Mouse (Mus musculus) c-Kit-positive CD71-positive TER-119-negative erythroid progenitor cells, embryonic 14.5 days (primary cell): ENCODE data around the gene Espl1.

ENCODE experiments used
- DNase-seq: peaks from one replicate; pipeline ENCODE4 v3.0.0-alpha.2; 2013; ENCODE audit warnings: low read depth

Espl1 gene

DNA sequence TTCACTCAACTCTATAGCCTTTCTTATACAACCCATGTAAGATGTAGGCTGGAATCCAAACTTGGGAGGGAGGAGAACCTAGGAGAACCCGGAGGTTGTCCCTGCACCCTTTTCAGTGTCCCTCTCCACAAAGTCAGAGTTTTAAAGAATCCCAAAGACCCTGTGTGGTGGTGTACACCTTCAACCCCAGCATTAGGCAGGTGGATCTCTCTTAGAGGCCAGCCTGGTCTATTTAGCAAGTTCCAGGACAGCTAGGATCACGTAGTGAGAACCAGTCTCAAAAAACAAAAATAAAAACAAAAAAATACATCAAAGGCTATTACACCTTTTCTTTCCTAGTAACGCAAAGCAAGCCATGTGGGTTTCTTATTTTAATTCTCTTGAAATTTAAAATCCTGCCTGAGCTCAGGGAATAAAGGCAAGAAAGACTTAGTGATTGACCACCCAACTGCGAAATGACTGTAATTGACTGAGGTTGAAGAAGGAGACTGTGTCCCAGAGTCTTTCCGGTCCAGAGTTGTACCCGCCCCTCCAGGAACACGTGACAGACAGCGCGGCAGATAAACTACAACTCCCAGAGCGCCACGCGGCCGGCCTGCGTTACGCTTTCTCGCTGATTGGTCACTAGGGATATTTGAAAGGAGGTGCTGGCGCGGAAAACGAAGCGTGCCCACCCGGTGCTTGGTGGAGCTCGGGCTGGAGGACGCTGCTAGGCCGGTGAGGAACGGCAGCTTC, at the start of gene Espl1:
Espl1 (plus strand) TSS at position 634 of the 735 bp plus-strand sequence.
- DNase-seq = peak; percentile 95

DNA sequence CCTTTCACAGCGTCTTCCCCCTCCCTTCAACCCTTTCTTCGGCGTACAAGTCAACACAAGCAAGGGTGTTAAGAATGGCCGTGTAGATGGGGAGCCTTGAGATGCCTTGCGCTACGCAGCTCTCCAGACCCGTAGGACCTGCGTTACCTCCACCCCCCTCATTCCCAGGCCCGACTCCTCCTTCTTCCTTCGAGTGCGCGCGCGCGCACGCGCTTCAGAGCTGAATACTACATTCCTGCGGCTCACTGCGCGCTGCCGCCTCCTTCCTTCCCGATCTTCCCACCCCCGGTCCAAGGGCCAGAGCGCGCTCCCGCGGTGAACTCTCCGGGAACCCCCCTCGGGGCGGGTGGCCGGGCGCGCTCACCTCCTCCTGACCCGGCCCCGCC, 49.2 kb upstream of the Espl1 start:
- peak; percentile 14 for DNase-seq

DNA sequence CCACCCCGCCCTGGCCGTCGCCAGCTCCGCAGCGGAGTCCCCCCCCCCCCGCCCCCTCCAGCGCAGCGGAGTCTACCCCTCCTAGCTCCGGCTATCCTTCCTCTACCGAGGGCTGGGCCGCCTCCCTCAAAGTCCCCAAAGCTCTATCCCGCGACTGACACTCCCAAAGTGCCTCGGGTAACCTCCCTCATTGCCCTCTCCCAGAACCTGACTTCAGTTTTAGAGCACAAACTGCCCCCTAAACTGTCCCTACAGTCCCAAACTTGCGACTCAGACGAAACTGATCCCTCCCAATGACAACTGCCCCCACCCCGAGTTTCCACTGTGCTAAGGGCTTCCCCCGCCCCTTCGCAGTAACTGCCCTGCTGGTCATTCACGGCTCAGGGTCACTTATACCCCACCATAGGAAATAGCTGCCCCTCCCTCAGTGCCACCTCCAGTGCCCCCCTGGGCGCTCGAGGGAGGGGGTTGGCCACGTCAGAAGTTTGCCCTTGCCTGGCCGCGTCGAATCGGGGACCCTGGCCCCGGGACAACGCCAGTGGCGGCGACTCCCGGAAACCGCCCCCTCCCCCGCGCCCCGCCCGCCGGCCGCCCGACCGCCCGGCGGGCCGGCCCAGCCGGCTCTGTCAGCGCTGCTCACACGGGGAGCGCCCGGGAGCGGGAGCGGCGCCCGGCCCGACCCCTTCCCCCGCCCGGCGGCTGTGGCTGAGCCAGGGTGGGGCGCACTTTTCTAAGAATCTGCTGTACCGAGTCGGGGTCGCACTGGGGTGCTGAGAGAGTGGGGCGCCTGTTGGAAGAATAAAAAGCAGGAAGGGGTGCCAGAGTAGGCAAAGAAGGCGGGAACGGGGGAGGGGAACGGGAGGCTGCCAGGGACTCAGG, 48.6 kb upstream of the Espl1 start:
- no peak for DNase-seq

DNA sequence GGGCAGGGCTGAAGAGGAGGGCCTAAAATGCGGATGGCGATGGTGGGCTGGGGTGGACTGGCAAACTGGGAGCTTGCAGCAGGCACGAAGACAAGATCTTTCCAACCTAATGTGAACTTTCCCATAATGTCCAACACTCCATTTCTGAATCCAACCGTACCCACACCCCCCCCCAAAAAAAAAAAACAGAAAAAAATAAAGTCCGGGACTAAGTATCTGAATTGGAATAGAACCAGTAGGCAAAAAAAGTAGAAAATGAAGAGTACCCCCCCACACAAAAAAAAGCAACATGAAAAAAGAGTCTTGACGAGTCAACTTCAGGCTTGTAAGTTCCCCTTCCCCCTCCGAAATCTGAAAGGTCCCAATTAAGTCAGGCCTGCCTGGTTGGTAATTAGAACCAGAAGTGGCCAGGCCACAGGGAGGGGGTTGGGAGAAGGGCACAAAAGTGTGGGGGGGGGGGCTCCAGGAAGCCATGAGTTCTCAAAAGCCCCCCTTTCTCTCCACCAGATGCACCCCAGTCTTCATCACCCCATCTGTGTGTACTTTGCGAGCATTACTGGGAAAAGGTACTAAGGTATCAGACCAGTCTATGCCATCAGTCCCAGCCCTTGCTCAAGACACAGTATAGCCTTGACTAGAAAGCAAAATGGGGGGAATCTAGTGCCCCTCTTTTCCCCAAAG, 47.8 kb upstream of the Espl1 start:
- DNase-seq = no peak

DNA sequence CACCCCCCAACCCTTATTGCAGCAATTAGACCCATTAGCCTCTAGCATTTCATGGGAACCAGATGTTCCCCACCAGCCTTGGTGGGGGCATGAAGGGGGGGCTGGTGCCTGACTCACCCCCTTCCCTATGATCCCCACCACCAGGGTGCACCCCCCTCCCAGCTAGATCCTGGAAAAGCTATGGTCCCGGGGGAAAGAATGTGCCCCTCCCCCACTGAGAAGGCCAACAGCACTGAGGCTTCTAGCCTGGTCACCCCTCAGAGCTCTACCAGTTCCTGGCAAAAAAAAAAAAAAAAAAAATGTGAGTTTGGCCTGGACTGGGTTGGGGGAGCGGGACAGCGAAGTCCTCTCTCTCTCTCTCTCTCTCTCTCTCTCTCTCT, 47.3 kb upstream of the Espl1 start:
- DNase-seq = no peak

- DNase-seq = no peak
Measured at GRCm38 (mm10) chr15:102249251-102249691, 46.8 kb upstream of the Espl1 start.

- no peak for DNase-seq
Measured at GRCm38 (mm10) chr15:102249967-102250366, 46.1 kb upstream of the Espl1 start.

- DNase-seq = no peak
Measured at GRCm38 (mm10) chr15:102250521-102250920, 45.5 kb upstream of the Espl1 start.

DNA sequence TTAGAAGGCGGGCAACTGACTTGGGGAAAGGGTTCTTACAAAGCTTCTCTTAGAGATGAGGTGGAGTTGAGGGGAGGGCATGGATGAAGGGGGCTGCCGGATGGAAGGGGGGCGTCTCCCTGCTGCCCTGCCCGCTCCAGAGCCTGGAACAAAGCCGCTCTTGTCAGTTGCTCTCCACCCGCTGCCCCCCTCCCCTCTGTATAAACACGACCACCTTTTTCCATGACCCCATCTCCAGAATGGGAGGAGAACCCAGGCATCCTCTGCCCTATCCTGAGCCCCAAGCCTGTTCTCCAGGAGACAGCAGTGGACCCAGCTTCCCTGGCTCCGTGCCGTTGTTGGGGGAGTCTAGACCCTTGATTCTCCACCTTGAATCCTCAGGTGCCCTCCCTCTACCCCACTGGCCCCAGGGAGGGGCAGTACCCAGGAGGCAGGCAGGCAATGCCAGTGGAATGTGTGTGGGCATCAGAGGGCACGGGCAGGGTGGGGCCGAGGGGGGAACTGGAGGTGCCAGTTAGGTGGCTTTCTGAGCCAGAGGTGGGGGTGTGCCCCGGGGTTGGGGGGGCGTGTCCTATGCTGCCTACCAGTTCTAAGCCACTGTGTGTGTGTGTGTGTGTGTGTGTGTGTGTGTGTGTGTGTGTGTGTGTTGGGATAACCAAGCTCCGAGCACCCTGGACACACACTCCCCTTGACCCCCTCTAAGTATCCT, 40.4 kb upstream of the Espl1 start:
- no peak for DNase-seq

GRCm38 (mm10) chr15:102256431-102257201, 39.5 kb upstream of the Espl1 start:
- DNase-seq = no peak

DNA sequence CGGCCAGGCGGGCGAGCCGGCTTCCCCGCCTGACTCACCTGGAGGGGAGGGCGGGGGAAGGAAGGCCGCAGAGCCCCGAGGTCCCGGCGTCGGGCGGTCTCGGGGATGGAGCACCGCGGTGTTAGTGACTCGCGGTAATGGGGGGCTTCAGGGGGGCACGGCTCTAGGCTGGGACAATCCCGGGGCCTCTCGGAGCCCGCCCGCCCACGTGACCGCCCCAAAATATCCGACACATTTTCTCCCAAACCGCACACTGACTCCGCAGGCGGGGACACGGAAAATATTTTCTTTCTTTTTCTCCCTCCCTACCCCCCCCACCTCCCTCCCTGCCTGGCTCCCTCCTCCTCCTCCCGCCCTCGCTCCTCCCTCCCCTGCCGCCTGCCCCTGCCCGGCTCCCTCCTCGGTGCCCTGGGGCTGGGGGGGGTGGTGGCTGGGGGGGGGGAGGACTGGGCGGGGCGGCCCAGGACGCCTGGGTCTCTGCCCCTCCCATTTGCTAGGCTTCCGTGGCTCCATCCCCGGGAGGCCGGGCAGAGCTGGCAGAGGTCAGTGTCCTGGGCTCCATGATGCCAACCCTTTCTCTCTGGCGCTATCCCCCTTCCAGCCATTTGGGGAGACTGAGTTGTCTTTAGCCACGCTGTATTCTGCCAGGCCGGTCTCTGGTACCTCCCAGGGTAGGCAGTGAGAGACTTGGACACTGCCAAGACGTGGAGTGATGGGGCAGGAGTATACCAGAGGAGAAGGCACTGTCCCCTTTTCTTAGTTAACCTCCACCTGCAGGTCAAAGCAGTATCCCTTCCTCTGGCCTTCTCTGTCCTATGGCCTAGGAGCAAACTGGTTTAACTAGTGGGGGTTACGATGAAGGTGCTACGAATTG, 38.6 kb upstream of the Espl1 start, which contains the start of gene Rarg:
Rarg (minus strand) TSS at position 316 of the 874 bp plus-strand sequence.
- no peak for DNase-seq

- no peak for DNase-seq
Measured at GRCm38 (mm10) chr15:102258076-102258470, 38.0 kb upstream of the Espl1 start.

DNA sequence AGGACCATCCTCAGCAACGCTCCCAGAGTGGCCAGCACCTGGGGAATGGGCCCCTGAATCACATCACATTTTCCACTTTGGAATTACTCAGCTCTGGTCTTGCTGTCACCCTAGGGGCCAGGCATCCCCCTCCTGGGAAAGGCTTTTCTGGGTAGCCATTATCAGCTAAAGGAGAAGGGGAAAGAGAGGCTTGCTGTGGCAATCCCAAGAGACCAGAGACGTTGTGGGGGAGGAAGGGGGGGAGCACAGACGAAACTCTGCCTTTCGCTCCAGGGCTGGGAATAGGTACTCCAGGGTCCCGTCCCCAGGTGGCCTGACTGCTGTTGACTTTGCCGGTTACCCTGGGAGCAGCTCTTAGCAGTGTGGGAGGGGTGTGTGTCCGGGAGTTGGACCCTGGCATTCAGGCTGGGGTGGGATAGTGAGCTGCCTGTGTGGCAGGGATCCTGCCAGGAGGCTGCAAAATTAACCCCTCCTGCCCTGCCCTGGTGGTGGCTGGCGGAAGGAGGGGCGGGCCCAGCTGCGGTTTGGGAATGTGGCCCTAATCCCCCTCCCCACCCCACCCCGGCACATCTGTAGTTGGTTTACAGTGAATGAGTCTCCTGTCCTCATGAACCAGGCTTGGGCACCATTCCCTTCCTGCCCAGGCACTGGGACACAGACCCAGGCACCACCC, 37.3 kb upstream of the Espl1 start:
- no peak for DNase-seq

GRCm38 (mm10) chr15:102262582-102262981, 33.5 kb upstream of the Espl1 start:
- DNase-seq = no peak

DNA sequence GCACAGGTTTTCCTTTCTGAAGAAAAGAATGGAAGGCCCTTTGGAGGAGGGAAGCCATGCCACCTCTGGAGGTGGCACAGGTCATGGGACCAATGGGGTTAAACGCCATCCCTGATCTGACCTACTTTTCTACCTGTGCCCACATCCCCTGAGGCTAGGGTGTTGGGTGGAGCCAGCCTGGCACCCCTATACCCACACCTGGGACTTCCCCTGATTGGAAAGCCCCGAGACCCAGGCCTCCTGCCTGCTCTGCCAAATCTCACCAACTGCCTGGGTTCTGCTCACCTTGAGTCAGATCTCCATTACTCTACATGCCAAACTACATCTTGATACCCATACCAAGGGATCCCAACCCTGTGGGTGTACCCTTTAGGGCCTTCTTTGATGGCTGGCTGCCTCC, 33.0 kb upstream of the Espl1 start:
- no peak for DNase-seq

DNA sequence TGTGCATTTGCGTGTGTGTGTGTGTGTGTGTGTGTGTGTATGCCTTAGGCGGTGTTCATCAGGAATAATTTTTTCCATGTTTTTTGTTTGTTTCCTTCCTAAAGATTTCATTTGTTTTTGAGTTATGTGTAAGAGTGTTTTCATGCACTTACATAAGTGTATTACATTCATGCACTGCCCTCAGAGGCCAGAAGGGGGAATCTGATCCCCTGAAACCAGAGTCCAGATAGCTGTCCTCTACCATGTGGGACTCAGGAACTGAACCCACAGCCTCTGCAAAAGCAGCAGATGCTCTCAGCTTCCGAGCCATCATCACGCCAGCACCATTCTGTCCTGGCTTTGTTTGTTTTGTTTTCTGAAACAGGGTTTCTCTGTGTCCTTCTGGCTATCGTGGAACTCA, 30.5 kb upstream of the Espl1 start:
- DNase-seq = no peak

DNA sequence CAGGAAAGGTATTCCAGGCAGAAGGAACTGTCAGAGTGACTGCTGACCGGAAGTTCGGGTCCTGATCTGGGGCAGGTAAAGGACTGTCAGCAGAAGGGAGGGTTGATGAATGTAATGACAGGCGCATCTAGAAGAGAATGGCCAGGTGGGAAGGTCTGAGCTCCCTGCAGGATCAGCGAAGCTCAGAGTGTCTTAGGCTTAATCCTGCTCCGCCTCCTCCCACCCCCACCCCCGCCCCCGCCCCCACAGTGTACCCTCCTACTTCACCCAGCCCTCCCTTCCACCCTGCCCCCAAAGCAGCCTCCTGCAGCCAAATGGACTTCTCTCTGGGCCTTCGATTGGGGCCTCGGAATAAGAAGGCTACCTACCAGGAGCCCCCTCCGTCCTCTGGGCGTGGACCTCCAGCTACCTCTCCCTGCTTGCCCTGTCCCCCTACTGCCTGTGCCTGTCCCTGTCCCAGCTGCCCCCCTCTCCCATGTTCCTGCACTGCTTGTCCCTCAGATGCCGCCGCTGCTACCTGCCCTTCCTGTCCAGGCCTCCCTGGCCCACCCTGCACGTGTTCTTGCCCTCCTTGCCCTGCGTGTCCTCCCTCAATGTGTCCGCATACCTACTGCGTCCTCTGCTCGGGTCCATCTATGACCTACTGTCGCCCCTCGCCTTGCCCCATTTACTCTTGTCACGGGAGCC, 25.6 kb upstream of the Espl1 start, which contains the start of gene Gm9918:
Gm9918 (plus strand) TSS at position 290 of the 687 bp plus-strand sequence.
- DNase-seq = no peak

GRCm38 (mm10) chr15:102271441-102271840, 24.6 kb upstream of the Espl1 start:
- no peak for DNase-seq
